In genomic region chr19:34715895-34716294, GRCm38 (mm10) we compare ENCODE assay signal across 26 mouse cellular contexts. TPM values are rescaled to one million over a fixed set of nuclear protein-coding genes. Genes with fewer than 3 reads are reported as not detected.
DNase-seq lines count a peak whose midpoint lies in the region; ATAC-seq and TF ChIP-seq lines count a peak whose summit lies in the region.
"Had no signal": no experiment of that assay in that cellular context is flagged by ENCODE, and none has a peak within 500 bp of the region (broad histone marks: within the 10 kb centered on the region; RNA-seq: fewer than 3 reads in every experiment).

No protein-coding gene starts in this region.

- peak overlapping the region; percentile 65 for H3K9ac ChIP-seq in liver, adult 2 months (ENCODE audit: low read depth, low read length)
- no peak overlapping the region for H3K9ac ChIP-seq in liver, embryonic 11.5 days (ENCODE audit: low read depth, low read length)
- no peak overlapping the region for H3K9ac ChIP-seq in liver, postnatal 0 days (replicated peaks)
- H3K9ac ChIP-seq: embryonic facial prominence, embryonic 13.5 days; embryonic facial prominence, embryonic 15.5 days; forebrain, embryonic 12.5 days had no signal

- no peaks in the 10 kb centered on the region for H3K9me3 ChIP-seq in liver, embryonic 11.5 days (ENCODE audit: control insufficient read depth, low read length)
- H3K9me3 ChIP-seq in liver, postnatal 0 days (ENCODE audit: low read length), result no peaks in the 10 kb centered on the region
- H3K9me3 ChIP-seq: embryonic facial prominence, embryonic 13.5 days; embryonic facial prominence, embryonic 15.5 days; forebrain, embryonic 10.5 days; forebrain, embryonic 12.5 days had no signal

- H3K4me1 ChIP-seq in liver, adult 2 months (ENCODE audit: control insufficient read depth, insufficient read depth, low read length), result peaks cover 36% of the 10 kb centered on the region
- peaks cover 4% of the 10 kb centered on the region; the same call in 1 of the 2 replicates for H3K4me1 ChIP-seq in liver, embryonic 11.5 days (replicated peaks; ENCODE audit: control insufficient read depth, insufficient read depth, low read length)
- peaks cover 15% of the 10 kb centered on the region for H3K4me1 ChIP-seq in liver, postnatal 0 days (ENCODE audit: insufficient read depth)
- H3K4me1 ChIP-seq: embryonic facial prominence, embryonic 13.5 days; embryonic facial prominence, embryonic 15.5 days; forebrain, embryonic 10.5 days; forebrain, embryonic 12.5 days had no signal

- H3K27ac ChIP-seq in liver, adult 2 months (replicated peaks; ENCODE audit: insufficient read depth, low read depth, low read length), result peak overlapping the region; percentile 82
- H3K27ac ChIP-seq in liver, embryonic 11.5 days (ENCODE audit: low read depth, low read length), result no peak overlapping the region
- peak overlapping the region; percentile 74 for H3K27ac ChIP-seq in liver, postnatal 0 days (ENCODE audit: low read depth)
- H3K27ac ChIP-seq: embryonic facial prominence, embryonic 13.5 days; embryonic facial prominence, embryonic 15.5 days; forebrain, embryonic 10.5 days; forebrain, embryonic 12.5 days had no signal

- no peak for ATAC-seq in liver, embryonic 11.5 days (replicated peaks; ENCODE audit: low FRiP score)
- ATAC-seq in liver, postnatal 0 days, result peak; percentile 58
- ATAC-seq: activated CD4-positive, CD25-positive, alpha-beta regulatory T cell, adult 4 months; forebrain, embryonic 14.5 days; forebrain, embryonic 16.5 days; Patski had no signal

- no peak overlapping the region for H3K4me2 ChIP-seq in liver, embryonic 11.5 days
- H3K4me2 ChIP-seq in liver, postnatal 0 days (ENCODE audit: low read depth, low read length), result no peak overlapping the region
- H3K4me2 ChIP-seq: embryonic facial prominence, embryonic 13.5 days; embryonic facial prominence, embryonic 15.5 days; forebrain, embryonic 12.5 days had no signal

- H3K36me3 ChIP-seq in liver, adult 2 months (ENCODE audit: control insufficient read depth, insufficient read depth, low read length), result no peaks in the 10 kb centered on the region
- H3K36me3 ChIP-seq in liver, embryonic 11.5 days (ENCODE audit: control insufficient read depth, insufficient read depth, low read length), result no peaks in the 10 kb centered on the region
- H3K36me3 ChIP-seq in liver, postnatal 0 days (replicated peaks; ENCODE audit: insufficient read depth, low read length), result no peaks in the 10 kb centered on the region
- H3K36me3 ChIP-seq: embryonic facial prominence, embryonic 13.5 days; embryonic facial prominence, embryonic 15.5 days; forebrain, embryonic 10.5 days; forebrain, embryonic 12.5 days had no signal

- H3K79me2 ChIP-seq in liver, adult 2 months (ENCODE audit: control insufficient read depth, insufficient read depth, low read length), result peaks cover 9% of the 10 kb centered on the region; the same call in 1 of the 2 replicates

- DNase-seq in liver, adult 2 months (ENCODE audit: extremely low read depth, low read depth, low spot score), result peak; percentile 97
- DNase-seq in liver, embryonic 11.5 days (ENCODE audit: low spot score), result no peak
- no peak for DNase-seq in liver, postnatal 0 days
- no peak for DNase-seq in liver
- peak; percentile 30 for DNase-seq in gonadal fat pad, adult 2 months (ENCODE audit: low read depth)
- no peak for DNase-seq in cerebellum, adult 8-10 months
- DNase-seq in layer of hippocampus, postnatal 14 days (ENCODE audit: low spot score in 2 of 2), result no peak
- DNase-seq: adrenal gland, adult 8-10 months; adrenal gland, postnatal 14 days; adrenal gland, postnatal 36 days; cerebellum, adult 11-12 months; cerebellum, adult 2 months; cerebellum, adult 9-11 months; cerebellum, postnatal 14 days; cerebellum, postnatal 36 days; embryo, embryonic 11 days had no signal

- peak; percentile 75 for TF ChIP-seq EP300 in liver, postnatal 0 days (IDR thresholded peaks at IDR 0.05; ENCODE audit: low read depth)

- no peak for TF ChIP-seq POLR2A in liver, adult 2 months (IDR thresholded peaks at IDR 0.05; ENCODE audit: extremely low read depth, insufficient read depth, low read length)

- 27% methylated on average over 1 of the region's 1 CpGs for WGBS in liver, adult 2 months
- WGBS in liver, embryonic 11.5 days, result 73% methylated on average over 1 of the region's 1 CpGs
- 62% methylated on average over 1 of the region's 1 CpGs for WGBS in liver, postnatal 0 days (ENCODE audit: insufficient replicate concordance)

- H3K27me3 ChIP-seq in liver, adult 2 months (ENCODE audit: control insufficient read depth, insufficient read depth, low read length), result no peaks in the 10 kb centered on the region
- H3K27me3 ChIP-seq in liver, embryonic 11.5 days (replicated peaks; ENCODE audit: control insufficient read depth, insufficient read depth, low read length), result no peaks in the 10 kb centered on the region
- no peaks in the 10 kb centered on the region for H3K27me3 ChIP-seq in liver, postnatal 0 days (ENCODE audit: insufficient read depth, low read length)
- H3K27me3 ChIP-seq: embryonic facial prominence, embryonic 13.5 days; embryonic facial prominence, embryonic 15.5 days; forebrain, embryonic 12.5 days; Patski had no signal

- no peak overlapping the region for H3K4me3 ChIP-seq in liver, adult 2 months (ENCODE audit: insufficient read depth, low read depth, low read length)
- H3K4me3 ChIP-seq in liver, embryonic 11.5 days (ENCODE audit: low read depth, low read length), result no peak overlapping the region
- H3K4me3 ChIP-seq in liver, postnatal 0 days (ENCODE audit: low read depth, low read length), result no peak overlapping the region
- H3K4me3 ChIP-seq: embryonic facial prominence, embryonic 13.5 days; embryonic facial prominence, embryonic 15.5 days; erythroblast, embryonic 14.5 days; forebrain, embryonic 10.5 days; forebrain, embryonic 12.5 days had no signal

- TF ChIP-seq CTCF in liver, adult 2 months (IDR thresholded peaks at IDR 0.05; ENCODE audit: low read depth, low read length), result no peak
- no peak for TF ChIP-seq CTCF in liver, postnatal 0 days (IDR thresholded peaks at IDR 0.05; ENCODE audit: low read depth)

RNA-seq across cellular contexts. Expression of gene Slc16a12, which starts 31.2 kb away (rescaled TPM):
- 65.6 and 85.9 TPM in 2 replicates for total RNA-seq in liver, adult 2 months (2014; rRNA removed)
- polyA plus RNA-seq in liver, adult 2 months (2012; rRNA removed), result 18.6 and 23.1 TPM in 2 replicates
- polyA plus RNA-seq in liver, embryonic 11.5 days (2014; fragmentation: Nextera tagmentation; extraction: Ambion mirVana), result 11.6 and 13.0 TPM in 2 replicates
- polyA plus RNA-seq in liver, postnatal 0 days (2015; fragmentation: Nextera tagmentation; extraction: Ambion mirVana), result 17.1 and 22.6 TPM in 2 replicates
- 10.6 and 18.0 TPM in 2 replicates for polyA plus RNA-seq in gonadal fat pad, adult 2 months (2012; rRNA removed)
- 1 to 10 TPM; 2.5 to 2.8 TPM for total RNA-seq in layer of hippocampus, postnatal 14 days (2021)
- total RNA-seq: MEL had no signal
- polyA plus RNA-seq: activated CD4-positive, CD25-positive, alpha-beta regulatory T cell, adult 4 months; erythroblast, embryonic 14.5 days had no signal

Comparison
In these comparisons a context has a peak if more than half of its experiments do, and no peak if none do; other contexts are left out.
1. DNase-seq: peak in liver, adult 2 months (single experiment) and gonadal fat pad, adult 2 months (single experiment); none in liver, embryonic 11.5 days (single experiment), liver, postnatal 0 days (single experiment), liver (single experiment), cerebellum, adult 8-10 months (single experiment) and layer of hippocampus, postnatal 14 days (0 of 2).